Mouse (Mus musculus) spleen, postnatal 36 days (tissue): ENCODE measurements around the gene Zfp638.
"Not testable (repeated sequence)": the region's sequence is repeated elsewhere in the genome, so short reads cannot be mapped to it uniquely, and the experiment has no call there.

Experiments
- DNase-seq, 2 experiments: peaks; one replicate each; pipeline ENCODE4 v3.0.0; 2022; ENCODE audit warnings: low spot score in 2 of 2, mixed read lengths in 1 of 2

The Zfp638 gene

DNA sequence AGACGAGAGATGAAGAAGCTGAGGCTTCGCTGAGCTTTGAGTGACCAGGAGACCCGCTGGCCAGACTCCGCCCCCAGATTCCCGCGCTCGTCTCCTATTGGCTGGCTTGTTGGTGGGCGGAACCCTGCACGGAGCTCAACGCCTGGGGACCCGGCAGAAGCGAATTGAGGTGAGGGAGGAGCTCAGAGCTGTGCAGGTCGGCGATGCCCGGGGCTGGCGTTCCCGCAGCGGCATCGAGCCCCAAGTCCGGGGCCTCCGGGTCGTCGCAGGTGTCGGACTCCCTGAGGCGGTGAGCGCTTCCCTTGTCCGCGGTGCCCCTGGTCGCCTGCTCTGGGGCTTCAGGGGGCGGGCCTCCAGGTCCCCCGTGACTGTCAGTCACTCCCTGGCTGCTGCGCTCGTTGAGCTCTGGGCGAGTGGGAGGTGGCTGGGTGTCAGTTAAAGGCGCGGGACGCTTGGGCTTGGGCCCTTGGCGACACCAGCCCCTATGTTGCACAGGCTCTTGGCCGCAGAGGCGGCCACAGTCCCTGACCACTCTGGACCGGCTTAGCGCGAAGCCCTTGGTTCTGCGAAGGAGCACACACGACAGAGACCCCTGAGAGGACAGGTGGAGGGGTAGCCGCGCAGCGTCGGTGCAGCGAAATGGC is at the start of gene Zfp638:
Gene Zfp638, plus strand, starts transcription at position 156 of the 644 bp plus-strand sequence.
- DNase-seq, result peak; percentile 90 to 91

DNA sequence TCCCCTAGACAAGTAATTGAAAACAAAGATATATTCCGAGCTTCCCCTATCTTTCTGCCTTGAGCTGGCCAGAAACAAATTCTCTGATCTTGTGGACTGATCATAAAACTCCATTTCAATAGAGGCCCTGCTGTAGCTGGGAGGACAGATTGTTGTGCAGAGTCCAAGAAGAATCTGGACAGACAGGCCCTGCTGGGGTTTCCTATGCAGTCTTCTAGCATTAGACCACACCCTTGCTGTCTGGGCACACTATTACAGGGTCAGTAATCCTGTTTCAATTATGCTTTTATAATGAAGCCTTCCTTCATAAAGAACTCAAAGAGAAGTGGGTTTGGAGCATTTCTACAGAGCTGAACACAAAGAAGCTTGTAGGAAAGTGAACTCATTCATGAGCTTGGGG is 47.9 kb upstream of the Zfp638 start:
- DNase-seq, result no peak

DNA sequence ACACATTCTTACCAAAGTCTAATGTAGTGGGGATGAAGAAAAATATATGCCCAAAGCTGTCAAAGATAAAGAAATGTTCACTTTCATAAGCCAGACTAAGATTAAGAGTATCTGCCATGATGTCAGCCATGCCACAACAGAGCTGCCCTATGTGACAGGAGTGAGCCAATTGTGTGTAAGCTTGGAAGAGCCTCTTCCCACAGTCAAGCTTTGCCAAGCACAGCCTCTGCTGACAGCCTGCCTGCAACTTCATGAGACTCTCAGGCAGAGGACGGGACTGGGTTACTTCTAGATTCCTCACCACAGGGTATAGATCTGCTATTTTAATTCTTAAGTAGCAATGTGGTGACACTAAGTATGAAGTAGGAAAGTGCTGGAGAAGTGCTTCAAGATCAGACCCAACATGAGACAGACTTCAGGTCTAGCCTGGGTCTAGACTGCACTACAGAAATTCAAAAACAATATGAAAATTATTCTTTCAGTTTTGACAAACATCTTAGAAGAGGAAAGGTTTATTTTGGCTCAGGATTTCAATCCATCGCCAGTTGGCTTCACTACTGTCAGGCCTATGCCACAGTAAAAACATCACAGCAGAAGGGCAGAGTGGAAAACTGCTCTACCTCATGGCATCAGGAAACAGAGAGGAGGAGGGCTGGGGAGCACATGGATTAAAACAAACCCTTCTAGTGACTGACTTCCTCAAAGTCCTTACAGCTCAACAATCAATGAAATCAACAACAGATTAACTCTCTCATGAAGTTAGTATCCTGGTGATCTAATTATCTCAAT is 46.0 kb upstream of the Zfp638 start:
- DNase-seq, result no peak

DNA sequence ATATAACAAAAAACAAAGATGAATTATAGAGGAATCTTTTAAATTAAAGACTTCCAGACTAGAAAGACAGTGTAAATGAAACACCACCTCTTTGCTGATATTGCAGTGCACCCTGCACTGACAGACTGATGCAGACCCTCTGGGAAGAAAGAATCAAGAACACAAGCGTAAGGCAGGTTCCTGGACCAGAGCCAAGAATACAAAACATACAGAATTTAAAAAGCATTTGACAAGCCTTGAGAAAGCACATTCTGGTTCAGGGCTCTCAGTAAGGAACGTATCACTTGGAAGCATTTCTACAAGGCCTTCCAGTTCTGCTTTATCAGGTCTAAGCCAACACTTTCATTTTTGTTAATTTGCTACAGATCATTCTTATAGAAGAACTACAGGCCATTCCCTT is 45.1 kb upstream of the Zfp638 start:
- DNase-seq, result no peak

DNA sequence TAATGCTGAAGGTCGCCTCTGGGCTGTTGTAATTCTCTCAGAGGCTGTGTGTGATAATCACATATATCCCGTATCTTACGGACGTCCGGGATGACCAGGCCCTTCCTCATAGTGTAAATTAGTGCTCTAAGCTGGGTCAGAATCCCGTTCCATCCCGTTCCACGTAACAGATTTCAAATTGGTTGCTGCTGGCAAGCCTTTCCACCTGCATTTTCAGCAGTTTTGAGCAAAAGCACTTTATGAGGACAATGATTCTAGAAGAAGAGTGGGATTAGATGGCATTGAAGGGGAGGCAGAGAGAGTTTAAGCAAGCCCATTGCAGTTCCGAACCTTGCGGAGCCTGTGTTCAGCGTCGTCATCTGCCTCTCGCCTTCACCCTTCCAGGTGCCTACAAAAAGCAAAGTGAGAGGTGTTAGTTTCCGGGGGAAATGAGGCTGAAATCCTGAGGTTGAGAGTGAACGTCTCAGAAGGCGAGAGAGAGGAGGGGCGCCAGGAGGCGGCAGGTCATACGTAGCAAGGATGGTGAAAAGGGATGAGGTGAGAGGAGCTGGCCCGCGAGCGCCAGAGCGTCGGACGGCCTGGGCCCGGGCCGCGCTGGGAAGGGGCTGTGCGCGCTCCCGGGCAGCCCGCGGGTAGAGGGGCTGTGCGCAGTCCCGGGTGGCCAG is 35.8 kb upstream of the Zfp638 start:
- peak; percentile 56 to 68 for DNase-seq

DNA sequence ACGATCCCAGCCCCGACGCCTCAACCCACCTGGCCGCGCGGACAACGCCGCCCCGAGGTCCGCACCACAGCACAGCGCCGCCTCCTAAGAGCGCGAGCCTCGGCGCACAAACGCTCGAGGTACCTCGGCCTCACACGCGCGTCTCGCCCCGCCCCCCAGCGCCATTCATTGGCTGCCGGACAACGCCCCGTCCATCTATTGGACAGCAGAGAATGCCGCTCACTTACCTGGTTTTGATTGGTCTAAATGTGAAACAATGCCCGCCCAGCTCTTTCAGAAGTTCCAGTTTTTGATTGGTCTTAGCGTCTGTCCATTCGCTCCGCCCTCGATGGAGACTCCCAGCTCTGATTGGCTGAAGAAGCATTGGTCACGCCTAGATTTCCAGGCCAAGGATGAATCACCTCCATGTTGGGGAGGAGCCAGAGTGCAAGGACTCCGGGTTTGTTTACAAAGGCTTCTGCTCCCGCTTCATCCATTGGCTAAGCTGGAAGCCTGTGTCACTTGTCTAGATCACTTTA is 35.2 kb upstream of the Zfp638 start, which contains the start of gene Paip2b:
Gene Paip2b, minus strand, starts transcription at position 136 of the 518 bp plus-strand sequence.
- DNase-seq, result peak; percentile 97 to 99

DNA sequence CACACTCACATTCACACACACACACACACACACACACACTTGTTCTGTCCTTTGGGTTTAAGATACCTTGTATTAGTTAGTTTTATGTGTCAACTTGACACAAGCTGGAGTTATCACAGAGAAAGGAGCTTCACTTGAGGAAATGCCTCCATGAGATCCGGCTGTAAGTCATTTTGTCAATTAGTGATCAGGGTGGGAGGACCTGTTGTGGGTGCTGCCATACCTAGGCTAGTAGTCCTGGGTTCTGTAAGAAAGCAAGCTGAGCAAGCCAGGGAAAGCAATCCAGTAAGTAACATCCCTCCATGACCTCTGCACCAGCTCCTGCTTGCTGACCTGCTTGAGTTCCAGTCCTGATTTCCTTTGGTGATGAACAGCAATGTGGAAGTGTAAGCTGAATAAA is 34.5 kb upstream of the Zfp638 start:
- DNase-seq, result not testable (repeated sequence)

DNA sequence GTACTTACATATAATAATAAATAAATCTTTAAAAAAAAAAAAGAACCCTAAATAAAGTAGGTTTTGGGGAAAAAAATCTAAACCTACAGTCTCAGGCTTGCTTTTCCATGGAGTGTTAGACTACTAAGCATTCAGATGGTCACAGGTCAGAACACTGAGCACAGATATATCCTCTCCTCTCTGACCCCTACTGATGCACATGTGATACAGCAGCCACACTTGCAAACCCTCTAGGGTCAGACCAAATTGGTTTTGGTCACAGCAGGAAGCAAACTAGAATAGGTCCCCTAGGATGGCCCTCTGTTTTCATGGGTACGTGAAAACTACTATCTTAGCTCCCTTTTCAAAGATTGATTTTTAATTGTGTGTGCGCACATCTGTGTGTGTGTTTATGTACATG is 30.1 kb upstream of the Zfp638 start:
- DNase-seq, result no peak

DNA sequence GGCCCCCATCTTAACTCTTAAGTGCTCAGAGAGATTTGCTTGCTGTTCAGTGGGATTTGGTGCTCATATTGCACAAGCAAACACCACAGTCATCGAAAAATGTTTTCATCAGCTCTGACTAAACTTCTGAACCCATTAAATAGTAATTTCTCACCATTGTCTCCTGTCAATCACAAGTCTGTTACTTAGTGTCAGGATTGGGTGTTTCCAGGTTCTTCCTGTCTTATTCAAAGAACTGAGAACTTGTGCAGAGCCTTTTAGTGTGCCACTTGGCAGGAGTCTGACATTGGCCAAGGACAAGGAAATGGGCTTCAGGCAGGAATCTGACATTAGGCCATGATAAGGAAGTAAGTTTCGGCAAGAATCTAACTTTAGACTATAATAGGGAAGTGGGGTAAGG is 28.9 kb upstream of the Zfp638 start:
- DNase-seq, result no peak

DNA sequence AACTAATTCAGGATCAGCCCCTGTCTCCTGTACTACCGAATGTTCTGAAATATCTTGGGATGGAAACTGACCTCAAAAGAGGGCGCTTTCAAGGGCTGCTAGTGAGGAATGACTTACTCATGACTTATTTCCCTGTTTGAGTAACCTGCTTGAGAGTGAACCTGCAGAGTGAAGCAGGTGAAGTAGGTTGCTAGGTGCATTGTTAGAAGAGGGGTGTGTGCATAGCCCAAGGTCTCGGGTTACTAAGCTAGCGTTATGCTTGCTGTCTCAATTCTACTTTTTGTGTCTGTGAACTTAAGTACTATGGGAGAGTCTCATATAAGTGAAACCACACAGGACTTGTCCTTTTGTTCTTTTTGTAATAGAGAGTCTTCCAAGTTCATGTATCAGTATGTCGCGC is 26.8 kb upstream of the Zfp638 start:
- no peak for DNase-seq

DNA sequence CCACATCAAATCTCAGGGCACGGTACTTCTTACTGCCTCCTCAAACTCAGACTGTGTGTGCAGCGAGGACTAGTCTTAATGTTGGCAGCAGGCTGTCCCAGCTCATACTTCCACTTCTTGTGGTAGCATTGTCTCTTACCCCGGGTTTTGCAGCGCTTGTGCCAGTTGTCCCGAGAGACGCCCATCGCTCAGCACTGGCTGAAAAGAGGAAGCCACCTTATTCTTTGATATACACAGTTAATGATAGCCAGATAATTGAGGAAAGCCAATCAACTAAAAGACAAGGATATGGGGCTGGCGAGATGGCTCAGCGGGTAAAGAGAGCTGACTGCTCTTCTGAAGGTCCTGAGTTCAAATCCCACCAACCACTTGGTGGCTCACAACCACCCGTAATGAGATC is 22.0 kb upstream of the Zfp638 start:
- DNase-seq, result no peak

DNA sequence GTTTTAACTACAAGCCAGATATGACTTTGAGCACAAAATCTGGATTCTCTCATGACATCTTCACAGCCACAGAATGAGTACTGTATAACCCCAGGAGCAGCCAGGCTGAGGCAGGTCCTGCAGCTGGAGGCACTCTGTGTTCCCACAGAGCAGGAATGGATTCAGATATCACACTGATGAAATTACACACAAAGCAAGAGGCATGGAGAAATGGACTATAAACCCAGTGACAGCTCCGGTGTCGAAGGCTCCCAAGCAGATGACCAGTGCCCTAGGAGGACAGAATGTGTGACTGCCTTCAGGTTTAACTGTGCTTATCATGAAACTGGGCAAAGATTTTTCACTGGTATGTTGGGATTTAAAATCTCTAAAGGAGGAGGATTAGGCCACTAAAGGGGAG is 20.8 kb upstream of the Zfp638 start:
- DNase-seq, result no peak

DNA sequence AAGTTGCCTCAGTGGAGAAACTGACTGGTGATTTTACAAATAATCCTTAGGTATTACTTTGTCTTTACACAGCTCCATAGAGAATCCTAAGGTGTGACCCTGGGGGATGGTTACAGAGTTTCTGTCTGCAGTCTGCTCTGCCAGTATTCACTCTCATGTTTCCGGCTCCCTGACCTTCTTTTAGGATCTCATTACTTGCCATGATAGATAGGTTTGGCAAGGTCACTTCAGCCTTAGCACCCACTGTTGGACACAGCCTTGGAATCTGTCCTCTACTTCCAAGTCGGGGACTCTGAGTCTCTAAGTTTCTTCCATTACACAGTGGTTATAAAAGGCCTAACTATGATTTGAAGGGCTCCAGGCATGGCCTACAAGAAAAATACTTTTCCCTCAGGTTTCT is 17.5 kb upstream of the Zfp638 start:
- no peak for DNase-seq

DNA sequence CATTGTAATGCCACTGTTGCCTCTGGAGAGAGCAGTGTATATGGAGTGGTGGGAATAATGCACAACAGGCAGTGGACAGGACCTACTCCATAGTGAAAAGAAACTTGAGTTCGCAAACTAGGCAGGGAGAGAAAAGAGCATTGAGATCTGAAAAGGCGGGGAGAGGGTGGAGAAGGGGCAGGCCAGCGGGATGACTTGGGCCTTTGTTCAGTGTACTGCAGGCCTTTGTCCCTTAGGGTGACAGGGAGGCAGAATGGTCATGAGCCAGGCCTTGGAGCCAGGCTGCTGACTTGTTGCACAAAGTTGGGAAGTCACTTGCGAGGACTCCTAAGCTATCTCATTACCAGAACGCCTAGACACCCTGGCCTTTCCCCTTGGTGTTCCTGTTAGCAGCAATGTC is 9.4 kb upstream of the Zfp638 start:
- no peak for DNase-seq

DNA sequence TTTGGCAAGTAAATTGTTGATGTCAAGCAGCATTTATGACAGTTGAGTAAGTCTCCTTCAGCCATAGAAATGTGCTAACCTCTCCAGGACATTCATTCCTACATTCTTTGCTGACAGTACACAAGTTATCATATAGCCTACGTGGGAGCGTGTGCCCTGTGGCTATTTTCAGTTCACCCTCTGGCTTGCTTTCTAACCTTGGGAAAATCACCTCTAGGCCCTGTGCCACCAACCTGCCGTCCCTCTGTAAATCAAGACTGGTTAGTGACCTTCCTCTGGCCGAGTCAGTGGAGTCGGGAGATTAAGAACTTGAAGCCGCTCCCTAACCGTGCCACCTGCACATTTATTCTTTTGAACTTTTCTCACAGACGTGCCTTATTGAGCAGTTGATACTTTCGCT is 6.9 kb upstream of the Zfp638 start:
- no peak for DNase-seq

DNA sequence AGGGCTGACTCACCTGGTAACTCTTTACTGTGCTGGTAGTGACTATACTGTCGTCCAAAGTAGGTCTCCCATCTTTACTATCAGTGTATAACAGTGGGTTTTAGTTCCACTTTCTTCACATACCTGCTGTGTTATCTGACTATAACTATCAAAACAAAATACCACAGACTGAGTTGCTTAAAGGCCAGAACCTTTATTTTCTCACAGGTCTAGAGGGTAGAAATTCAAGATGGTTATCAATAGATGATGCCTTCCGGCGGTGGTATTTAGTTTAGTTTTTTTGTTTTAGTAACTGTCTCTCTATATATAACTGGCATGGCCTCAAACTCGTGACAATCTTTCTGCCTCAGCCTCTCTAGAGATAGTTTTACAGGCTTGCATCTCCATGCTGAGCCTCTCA is 3.4 kb upstream of the Zfp638 start:
- DNase-seq, result no peak

DNA sequence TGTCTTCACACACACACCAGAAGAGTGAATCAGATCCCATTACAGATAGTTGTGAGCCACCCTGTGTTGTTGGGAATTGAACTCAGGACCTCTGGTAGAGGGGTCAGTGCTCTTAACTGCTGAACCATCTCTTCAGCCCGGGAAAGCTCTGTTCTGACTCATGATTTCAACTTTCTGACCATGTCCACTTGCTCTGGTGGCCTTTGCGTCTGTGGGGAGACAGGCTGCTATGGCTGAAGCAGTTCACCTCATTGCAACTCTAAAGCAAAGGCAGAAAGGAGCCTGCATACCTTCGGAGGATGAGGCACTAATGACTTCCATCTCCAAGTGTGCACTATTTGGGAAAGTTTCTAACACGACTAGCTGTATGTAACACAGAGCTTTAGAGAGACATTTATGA is 486 bp upstream of the Zfp638 start:
- DNase-seq, result no peak

DNA sequence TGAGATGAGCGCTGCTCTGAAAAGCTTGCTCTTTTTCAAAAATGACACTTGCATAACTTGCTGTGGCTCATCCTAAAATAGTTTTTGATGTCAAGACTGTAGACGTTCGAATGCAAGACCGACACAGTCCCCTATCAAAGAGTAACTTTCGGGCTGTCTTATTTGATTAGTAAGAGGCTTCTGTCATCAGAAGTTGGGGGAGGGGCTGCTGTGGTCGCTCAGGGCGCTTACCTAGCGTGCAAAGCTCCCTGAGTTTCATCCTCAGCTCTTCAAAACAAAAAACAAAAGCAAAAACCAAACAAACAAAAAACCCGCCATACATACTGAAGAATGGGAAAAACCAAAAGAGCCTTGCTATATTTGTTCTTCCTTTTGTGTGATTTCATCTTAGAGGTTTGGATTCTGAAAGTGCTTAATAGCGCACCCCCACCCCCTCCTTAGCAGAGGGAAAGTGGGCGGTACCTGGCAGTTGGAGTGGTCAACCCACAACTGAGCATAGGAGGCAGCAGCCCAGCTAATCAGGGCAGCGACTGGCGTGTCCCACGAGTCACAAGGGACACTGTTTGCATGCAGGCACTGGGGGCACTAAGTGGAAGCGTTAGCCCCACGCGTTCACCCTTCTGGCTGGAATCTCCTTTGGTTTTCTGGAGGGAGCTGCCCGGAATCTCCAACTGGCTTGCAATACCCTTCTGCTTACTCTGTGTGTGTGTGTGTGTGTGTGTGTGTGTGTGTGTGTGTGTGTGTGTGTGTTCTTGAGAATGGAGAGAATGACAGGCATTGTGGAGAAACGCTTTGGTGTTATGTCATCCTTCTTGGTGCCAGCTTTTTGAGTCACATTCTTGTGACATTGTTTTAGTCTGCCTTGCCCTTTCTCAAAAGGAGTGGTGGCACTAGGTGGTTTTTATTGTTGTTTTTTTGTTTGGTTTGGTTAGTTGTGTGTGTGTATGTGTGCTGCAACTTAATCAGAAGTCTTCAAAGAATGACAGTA is 983 bp downstream of the Zfp638 start:
- peak; percentile 31 to 39 for DNase-seq

DNA sequence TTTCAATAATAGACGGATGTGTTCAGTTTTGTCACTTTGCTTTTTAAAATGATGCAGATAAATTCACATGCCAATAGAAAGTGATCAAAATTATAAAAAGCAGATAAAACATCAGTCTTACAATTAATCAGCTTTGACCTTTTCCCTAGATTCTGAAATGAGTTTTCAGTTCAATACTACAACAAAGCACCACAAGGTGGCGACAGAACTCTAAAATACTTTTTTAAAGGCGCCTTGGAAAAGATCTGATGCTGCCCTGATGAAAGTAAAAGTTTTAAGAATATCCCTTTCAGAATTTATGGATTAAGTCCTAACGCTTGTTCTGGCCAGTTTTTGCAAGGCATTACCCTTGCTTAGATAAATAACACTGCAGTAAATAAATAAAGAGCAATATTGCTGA is 12.9 kb downstream of the Zfp638 start:
- peak; percentile 12 to 41 for DNase-seq

DNA sequence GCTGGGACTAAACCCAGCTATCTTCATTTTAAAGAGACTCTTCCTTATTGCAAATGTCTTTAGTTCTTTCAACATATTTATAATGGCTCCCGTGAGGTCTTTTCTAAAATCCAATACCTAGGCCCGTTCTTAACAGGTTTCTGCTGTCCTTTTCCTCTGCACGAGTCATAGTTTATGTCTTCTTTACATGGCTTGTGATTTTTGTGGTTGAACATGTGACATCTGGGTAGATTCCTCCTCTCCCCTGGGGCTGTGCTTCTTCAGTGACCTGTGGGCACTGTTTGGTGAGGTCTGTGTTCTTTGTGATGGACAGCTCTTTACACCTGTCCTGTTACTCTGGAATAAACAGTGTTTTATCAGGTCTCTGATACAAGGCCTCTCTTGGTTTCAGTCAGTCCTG is 19.9 kb downstream of the Zfp638 start:
- DNase-seq, result peak; percentile 17 to 26

DNA sequence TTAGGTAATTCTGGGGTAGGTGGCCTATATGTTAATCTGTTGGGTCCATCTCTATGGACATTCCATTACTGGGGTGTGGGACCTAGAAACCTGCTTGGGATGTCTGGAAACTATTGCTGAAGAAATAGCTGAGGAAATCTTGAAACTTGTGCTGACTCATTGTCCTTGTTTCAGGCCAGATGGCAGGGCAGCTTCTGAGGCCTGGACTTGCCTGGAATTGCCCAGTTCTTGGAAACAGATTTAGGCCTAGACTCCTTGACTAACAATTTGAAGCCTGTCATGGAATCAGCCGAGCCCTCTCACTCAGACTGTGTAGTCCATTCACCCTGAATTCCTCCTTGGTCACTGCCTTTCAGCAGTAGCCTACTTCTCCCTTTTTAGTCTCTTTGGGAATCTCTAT is 21.9 kb downstream of the Zfp638 start:
- DNase-seq, result no peak
